ENCODE assay signal across 8 mouse cellular contexts in genomic region chr11:101232010-101232839, GRCm38 (mm10). TPM values are rescaled to one million over a fixed set of nuclear protein-coding genes. Genes with fewer than 3 reads are reported as not detected.
DNase-seq lines count a peak whose midpoint lies in the region; ATAC-seq and TF ChIP-seq lines count a peak whose summit lies in the region.

No protein-coding gene starts in this region.

- H3K4me3 ChIP-seq in left cerebral cortex, adult 2 months = peak overlapping the region; percentile 21
- H3K4me3 ChIP-seq in heart, embryonic 14.5 days (ENCODE audit: control insufficient read depth in 1 of 2, insufficient read depth in 1 of 2, low read depth in 1 of 2, low read length in 2 of 2) = no peak overlapping the region; a peak in 1 of 4 replicates
- peak overlapping the region; percentile 34 for H3K4me3 ChIP-seq in limb, embryonic 10.5 days

- peak overlapping the region; percentile 56 for H3K4me2 ChIP-seq in heart, embryonic 14.5 days (ENCODE audit: low read length)

- DNase-seq in left cerebral cortex, adult 2 months (ENCODE audit: extremely low spot score in 1 of 2, low spot score in 2 of 2) = no peak
- no peak for DNase-seq in left cerebral cortex, postnatal 36 days (ENCODE audit: low spot score in 2 of 2)
- no peak for DNase-seq in limb, embryonic 10.5 days (ENCODE audit: low spot score)
- no peak for DNase-seq in layer of hippocampus, adult 11-12 months (ENCODE audit: low spot score)
- DNase-seq in cerebellum, adult 11-12 months = no peak
- DNase-seq in right cerebral cortex, postnatal 4 days = no peak

- peaks cover 12 to 20% of the 10 kb centered on the region in 2 experiments for H3K4me1 ChIP-seq in heart, embryonic 14.5 days (ENCODE audit: control insufficient read depth in 2 of 2, insufficient read depth in 2 of 2, low read length in 2 of 2)
- peaks cover 35% of the 10 kb centered on the region for H3K4me1 ChIP-seq in limb, embryonic 10.5 days

- WGBS in heart, embryonic 14.5 days = 44% methylated on average over 6 of the region's 6 CpGs
- 50% methylated on average over 6 of the region's 6 CpGs for WGBS in limb, embryonic 10.5 days

- H3K27ac ChIP-seq in left cerebral cortex, adult 2 months = peak overlapping the region; percentile 86
- H3K27ac ChIP-seq in heart, embryonic 14.5 days (replicated peaks in 1 of 2; ENCODE audit: control insufficient read depth in 1 of 2, insufficient read depth in 1 of 2, low read depth in 2 of 2, low read length in 2 of 2) = peak overlapping the region; percentile 89 to 94
- peak overlapping the region; percentile 83 for H3K27ac ChIP-seq in limb, embryonic 10.5 days

- intact Hi-C loops in left cerebral cortex, adult 2 months (cut with DNase I) = no loop called here
- intact Hi-C loops in left cerebral cortex, postnatal 36 days (cut with DNase I) = no loop called here

- H3K9me3 ChIP-seq in heart, embryonic 14.5 days (ENCODE audit: control insufficient read depth, low read length) = no peaks in the 10 kb centered on the region
- no peaks in the 10 kb centered on the region for H3K9me3 ChIP-seq in limb, embryonic 10.5 days (replicated peaks)

- H3K27me3 ChIP-seq in heart, embryonic 14.5 days (ENCODE audit: control insufficient read depth, insufficient read depth, low read length) = no peaks in the 10 kb centered on the region
- H3K27me3 ChIP-seq in limb, embryonic 10.5 days (ENCODE audit: low read depth, poor library complexity, severe bottlenecking) = no peaks in the 10 kb centered on the region

- no peak for TF ChIP-seq CTCF in left cerebral cortex, adult 2 months (IDR thresholded peaks at IDR 0.05)

- ATAC-seq in heart, embryonic 14.5 days (ENCODE audit: insufficient number of reproducible peaks, insufficient read depth, low FRiP score, low read depth) = peak; percentile 91
- peak; percentile 81 for ATAC-seq in megakaryocyte progenitor cell, adult 5-6 weeks (replicated peaks; ENCODE audit: poor library complexity)

- peak overlapping the region; percentile 56 for H3K9ac ChIP-seq in heart, embryonic 14.5 days (ENCODE audit: low read length)

- H3K36me3 ChIP-seq in heart, embryonic 14.5 days (ENCODE audit: control insufficient read depth, insufficient read depth, low read length) = no peaks in the 10 kb centered on the region
- no peaks in the 10 kb centered on the region for H3K36me3 ChIP-seq in limb, embryonic 10.5 days

RNA-seq across cellular contexts. Expression of gene Ezh1, which starts 6.0 kb away (rescaled TPM):
- 10 to 100 TPM; 56.9 to 62.1 TPM for total RNA-seq in left cerebral cortex, adult 2 months (2021)
- total RNA-seq in left cerebral cortex, postnatal 36 days (2021) = 10 to 100 TPM; 47.8 to 52.1 TPM
- polyA plus RNA-seq in heart, embryonic 14.5 days (2014; fragmentation: Nextera tagmentation; extraction: Ambion mirVana) = 13.6 and 16.6 TPM in 2 replicates
- 10.1 and 13.6 TPM in 2 replicates for polyA plus RNA-seq in limb, embryonic 10.5 days (2016; fragmentation: Nextera tagmentation; extraction: Ambion mirVana)
- total RNA-seq in megakaryocyte progenitor cell, adult 5-6 weeks (2015) = 13.8 and 15.8 TPM in 2 replicates
- total RNA-seq in megakaryocyte progenitor cell, adult 5-6 weeks (2017) = 13.2 and 15.8 TPM in 2 replicates

RNA-seq across cellular contexts. Expression of gene Ramp2, which starts 13.6 kb away (rescaled TPM):
- 10 to 100 TPM; 35.7 to 40.8 TPM for total RNA-seq in left cerebral cortex, adult 2 months (2021)
- 10 to 100 TPM; 33.2 to 39.4 TPM for total RNA-seq in left cerebral cortex, postnatal 36 days (2021)
- 272 and 281 TPM in 2 replicates for polyA plus RNA-seq in heart, embryonic 14.5 days (2014; fragmentation: Nextera tagmentation; extraction: Ambion mirVana)
- 54.2 and 61.5 TPM in 2 replicates for polyA plus RNA-seq in limb, embryonic 10.5 days (2016; fragmentation: Nextera tagmentation; extraction: Ambion mirVana)
- 0.88 TPM in 1 of 2 replicates, not detected in the other for total RNA-seq in megakaryocyte progenitor cell, adult 5-6 weeks (2015)
- total RNA-seq in megakaryocyte progenitor cell, adult 5-6 weeks (2017) = 1.9 TPM in 1 of 2 replicates, not detected in the other

RNA-seq across cellular contexts. Expression of gene Vps25, which starts 21.3 kb away (rescaled TPM):
- total RNA-seq in left cerebral cortex, adult 2 months (2021) = 10 to 100 TPM; 59.3 to 61.0 TPM
- total RNA-seq in left cerebral cortex, postnatal 36 days (2021) = 10 to 100 TPM; 62.0 to 63.0 TPM
- 111 and 123 TPM in 2 replicates for polyA plus RNA-seq in heart, embryonic 14.5 days (2014; fragmentation: Nextera tagmentation; extraction: Ambion mirVana)
- 118 and 127 TPM in 2 replicates for polyA plus RNA-seq in limb, embryonic 10.5 days (2016; fragmentation: Nextera tagmentation; extraction: Ambion mirVana)
- total RNA-seq in megakaryocyte progenitor cell, adult 5-6 weeks (2015) = 261 and 263 TPM in 2 replicates
- total RNA-seq in megakaryocyte progenitor cell, adult 5-6 weeks (2017) = 70.4 and 86.9 TPM in 2 replicates

RNA-seq across cellular contexts. Expression of gene Wnk4, which starts 28.1 kb away (rescaled TPM):
- 1 to 10 TPM; 4.5 to 8.0 TPM for total RNA-seq in left cerebral cortex, adult 2 months (2021)
- total RNA-seq in left cerebral cortex, postnatal 36 days (2021) = 1 to 10 TPM; 4.3 to 8.4 TPM
- 5.8 and 9.5 TPM in 2 replicates for polyA plus RNA-seq in heart, embryonic 14.5 days (2014; fragmentation: Nextera tagmentation; extraction: Ambion mirVana)
- polyA plus RNA-seq in limb, embryonic 10.5 days (2016; fragmentation: Nextera tagmentation; extraction: Ambion mirVana) = 4.7 and 6.2 TPM in 2 replicates
- not detected in 2 replicates for total RNA-seq in megakaryocyte progenitor cell, adult 5-6 weeks (2015)
- total RNA-seq in megakaryocyte progenitor cell, adult 5-6 weeks (2017) = not detected in 2 replicates

RNA-seq across cellular contexts. Expression of gene Cntd1, which starts 46.6 kb away (rescaled TPM):
- total RNA-seq in left cerebral cortex, adult 2 months (2021) = under 1 TPM; 0.44 to 0.81 TPM
- total RNA-seq in left cerebral cortex, postnatal 36 days (2021) = under 1 TPM; 0.42 to 0.84 TPM
- polyA plus RNA-seq in heart, embryonic 14.5 days (2014; fragmentation: Nextera tagmentation; extraction: Ambion mirVana) = 0.51 and 1.1 TPM in 2 replicates
- 1.1 TPM in 2 replicates for polyA plus RNA-seq in limb, embryonic 10.5 days (2016; fragmentation: Nextera tagmentation; extraction: Ambion mirVana)
- total RNA-seq in megakaryocyte progenitor cell, adult 5-6 weeks (2015) = 1.1 and 2.0 TPM in 2 replicates
- total RNA-seq in megakaryocyte progenitor cell, adult 5-6 weeks (2017) = 1.2 and 1.3 TPM in 2 replicates

Comparison
In these comparisons a context has a peak if more than half of its experiments do, and no peak if none do; other contexts are left out.
1. H3K4me3 ChIP-seq: peak in left cerebral cortex, adult 2 months (single experiment) and limb, embryonic 10.5 days (single experiment); none in heart, embryonic 14.5 days (0 of 2).
2. RNA of gene Ramp2, which starts 13.6 kb away (total RNA-seq): 35.7 to 40.8 TPM in left cerebral cortex, adult 2 months and 33.2 to 39.4 TPM in left cerebral cortex, postnatal 36 days; 0.88 to 1.9 TPM in megakaryocyte progenitor cell, adult 5-6 weeks; every median in the first group is over 10 times any median in the second.
3. Peak in every context shown above with its lines, with median percentiles within 50 percentile points of each other: H3K27ac ChIP-seq.